Mouse (Mus musculus) forebrain, embryonic 11.5 days (tissue): ENCODE measurements around the gene Vezf1. TPM values are rescaled to one million over a fixed set of nuclear protein-coding genes. Genes with fewer than 3 reads are reported as not detected.

Source experiments
- ATAC-seq: fragments of 200-750 bp; cut with Nextera tagmentation; replicated peaks from 2 replicates; pipeline ENCODE4 v1.8.0; 2017; ENCODE audit warnings: moderate TSS enrichment; ENCODE audit not compliant: low FRiP score
- DNase-seq: peaks from one replicate; pipeline ENCODE4 v3.0.0-alpha.2; 2017; ENCODE audit warnings: low spot score
- H3K27ac ChIP-seq: fragments of 300-500 bp; sonication (generic); 2 replicates; pipeline ENCODE4 v1.5.1; 2014; ENCODE audit warnings: low read depth, low read length
- H3K27me3 ChIP-seq: fragments of 300-500 bp; sonication (generic); 2 replicates; pipeline ENCODE4 v1.6.1; 2014; ENCODE audit warnings: mild to moderate bottlenecking, low read length, mixed read lengths; ENCODE audit not compliant: control insufficient read depth, insufficient read depth
- H3K36me3 ChIP-seq: fragments of 300-500 bp; sonication (generic); 2 replicates; pipeline ENCODE4 v1.6.1; 2014; ENCODE audit warnings: mild to moderate bottlenecking, low read length, moderate library complexity, mixed read lengths; ENCODE audit not compliant: control insufficient read depth, insufficient read depth
- H3K4me1 ChIP-seq: fragments of 300-500 bp; sonication (generic); replicated peaks from 2 replicates; pipeline ENCODE4 v1.6.1; 2014; ENCODE audit warnings: low read length, mixed read lengths; ENCODE audit not compliant: control insufficient read depth, insufficient read depth
- H3K4me2 ChIP-seq: fragments of 300-500 bp; sonication (generic); 2 replicates; pipeline ENCODE4 v1.6.1; 2014; ENCODE audit warnings: low read depth, mild to moderate bottlenecking, low read length, moderate library complexity, mixed read lengths; ENCODE audit not compliant: severe bottlenecking
- H3K4me3 ChIP-seq: fragments of 300-500 bp; sonication (generic); 2 replicates; pipeline ENCODE4 v1.5.1; 2014; ENCODE audit warnings: low read depth, low read length
- H3K9ac ChIP-seq: fragments of 300-500 bp; sonication (generic); 2 replicates; pipeline ENCODE4 v1.6.1; 2014; ENCODE audit warnings: low read length
- H3K9me3 ChIP-seq: fragments of 300-500 bp; sonication (generic); 2 replicates; pipeline ENCODE4 v1.6.1; 2016; ENCODE audit warnings: low read length, mixed read lengths; ENCODE audit not compliant: control insufficient read depth
- WGBS: fragments of 180-500 bp; shearing (Covaris S2); extraction: QIAGEN DNeasy Blood & Tissue Kit; methylation state at CpG from one replicate; pipeline ENCODE4 v1.1.7; 2014; 5-methylcytosine and 5-hydroxymethylcytosine counted together
- polyA plus RNA-seq: library from polyadenylated mRNA; unstranded; fragments of >200 nt; fragmentation: Nextera tagmentation; extraction: Ambion mirVana; gene quantifications from 2 replicates; pipeline ENCODE4 v1.2.1, GENCODE M21; 2014

Gene Vezf1
- polyA plus RNA-seq, 1 experiment from 2014 or later, result 84.8 TPM

DNA sequence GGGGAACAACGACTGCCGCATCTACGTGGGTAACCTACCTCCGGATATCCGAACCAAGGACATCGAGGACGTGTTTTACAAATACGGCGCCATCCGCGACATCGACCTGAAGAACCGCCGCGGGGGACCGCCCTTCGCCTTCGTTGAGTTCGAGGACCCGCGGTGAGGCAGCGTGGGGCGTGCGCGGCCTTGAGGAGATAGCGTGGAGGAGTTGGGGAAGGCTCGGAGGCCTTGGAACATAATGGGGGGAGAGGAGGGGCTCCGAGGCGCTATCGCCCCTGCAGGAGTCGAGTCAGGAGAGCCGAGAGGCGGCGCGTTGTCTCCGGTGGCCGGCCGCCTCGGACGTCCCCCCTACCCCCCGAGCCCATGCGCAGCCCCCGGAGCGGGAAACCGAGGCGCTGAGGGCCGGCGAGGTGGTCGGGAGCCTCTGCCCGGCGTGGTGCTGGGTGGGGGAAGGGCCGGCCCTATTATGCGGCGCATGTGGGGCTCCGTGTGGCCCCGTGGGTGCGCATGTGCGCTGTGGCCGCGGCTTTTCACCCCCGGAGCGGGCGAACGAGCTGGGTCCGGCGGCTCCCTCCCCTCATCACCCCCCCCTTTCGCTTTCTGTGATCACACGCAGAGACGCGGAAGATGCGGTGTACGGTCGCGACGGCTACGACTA, 20.1 kb upstream of the Vezf1 start:
- Histone ChIP-seq H3K4me1 (0 out of 2 replicates have a peak, but pooled peaks cover 5% of the 10 kb centered on the region), H3K27me3 (no peaks in the 10 kb centered on the region), H3K36me3 (peaks cover 8% of the 10 kb centered on the region; the same call in 1 of the 2 replicates), H3K9ac (peak overlapping the region; percentile 100), H3K27ac (peak overlapping the region; percentile 99), H3K4me3 (peak overlapping the region; percentile 85), H3K9me3 (no peaks in the 10 kb centered on the region; the same call in 1 of the 2 replicates), H3K4me2 (peak overlapping the region; percentile 83)
- ATAC-seq (peak; percentile 80), DNase-seq (peak; percentile 88)
- under 1% methylated on average over 71 of the region's 76 CpGs for WGBS

DNA sequence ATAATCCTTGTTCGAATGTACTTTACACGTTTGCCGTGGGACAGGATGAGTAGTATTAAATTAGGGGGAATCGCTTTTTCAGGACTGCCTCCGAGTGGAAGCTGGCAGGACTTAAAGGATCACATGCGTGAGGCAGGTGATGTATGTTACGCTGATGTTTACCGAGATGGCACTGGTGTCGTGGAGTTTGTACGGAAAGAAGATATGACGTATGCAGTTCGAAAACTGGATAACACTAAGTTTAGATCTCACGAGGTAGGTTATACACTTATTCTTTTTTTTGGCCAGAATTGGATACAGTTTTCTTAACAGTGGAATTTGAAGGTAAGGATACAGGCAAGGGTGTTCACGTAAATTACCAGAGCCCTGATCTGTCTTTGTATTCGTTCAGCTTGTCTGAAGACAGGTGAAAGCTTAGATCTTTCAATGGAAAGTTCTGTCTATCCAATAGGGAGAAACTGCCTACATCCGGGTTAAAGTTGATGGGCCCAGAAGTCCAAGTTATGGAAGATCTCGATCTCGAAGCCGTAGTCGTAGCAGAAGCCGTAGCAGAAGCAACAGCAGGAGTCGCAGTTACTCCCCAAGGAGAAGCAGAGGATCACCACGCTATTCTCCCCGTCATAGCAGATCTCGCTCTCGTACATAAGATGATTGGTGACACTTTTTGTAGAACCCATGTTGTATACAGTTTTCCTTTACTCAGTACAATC, 19.0 kb upstream of the Vezf1 start:
- ATAC-seq (no peak), DNase-seq (no peak)
- Histone ChIP-seq H3K4me3 (peak overlapping the region; percentile 85), H3K4me2 (peak overlapping the region; percentile 83), H3K9me3 (no peaks in the 10 kb centered on the region), H3K4me1 (0 out of 2 replicates have a peak, but pooled peaks cover 5% of the 10 kb centered on the region), H3K9ac (peak overlapping the region; percentile 100), H3K27ac (no peak overlapping the region), H3K27me3 (no peaks in the 10 kb centered on the region), H3K36me3 (peaks cover 8% of the 10 kb centered on the region; the same call in 1 of the 2 replicates)
- 36% methylated on average over 26 of the region's 26 CpGs for WGBS

DNA sequence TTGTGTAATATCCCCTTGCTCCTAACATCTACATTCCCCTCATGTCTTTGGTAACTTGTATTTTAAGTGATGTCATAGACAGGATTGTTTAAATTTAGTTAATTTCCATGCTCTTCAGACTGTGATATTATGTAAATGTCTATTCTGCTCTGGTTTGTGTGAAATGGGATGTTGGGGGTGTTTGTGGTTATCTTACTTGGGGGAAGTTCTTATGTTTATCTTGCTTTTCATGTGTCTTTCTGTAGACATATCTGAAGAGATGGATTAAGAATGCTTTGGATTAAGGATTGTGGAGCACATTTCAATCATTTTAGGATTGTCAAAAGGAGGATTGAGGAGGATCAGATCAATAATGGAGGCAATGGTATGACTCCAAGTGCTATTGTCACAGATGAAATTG, 18.3 kb upstream of the Vezf1 start:
- H3K4me1 ChIP-seq, result 0 out of 2 replicates have a peak, but pooled peaks cover 5% of the 10 kb centered on the region
- ATAC-seq, result no peak
- H3K9me3 ChIP-seq, result no peaks in the 10 kb centered on the region
- peak overlapping the region; percentile 83 for H3K4me2 ChIP-seq
- no peaks in the 10 kb centered on the region for H3K27me3 ChIP-seq
- no peak overlapping the region; the same call in 1 of the 2 replicates for H3K9ac ChIP-seq
- no peak overlapping the region for H3K27ac ChIP-seq
- peak overlapping the region; percentile 85 for H3K4me3 ChIP-seq
- H3K36me3 ChIP-seq, result peaks cover 8% of the 10 kb centered on the region; the same call in 1 of the 2 replicates
- no peak for DNase-seq

DNA sequence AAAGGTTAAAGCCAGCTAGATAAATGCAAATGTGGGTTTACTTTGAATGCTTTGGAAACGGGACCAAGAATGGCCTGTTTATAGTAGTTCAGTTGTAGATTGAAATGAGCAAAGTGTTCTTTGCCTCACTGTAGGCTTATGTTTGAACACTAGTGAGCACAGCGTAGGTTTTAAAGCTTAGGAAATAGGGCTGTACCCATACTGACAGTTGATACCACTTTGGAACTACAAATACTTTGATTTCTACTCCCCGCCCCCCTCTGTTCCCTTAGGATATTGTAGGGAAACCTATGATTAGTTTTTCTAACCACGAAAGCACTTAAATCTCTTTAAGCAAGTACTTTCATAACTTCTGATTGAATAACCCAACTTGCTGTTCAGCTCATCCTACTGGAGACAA, 15.4 kb upstream of the Vezf1 start:
- H3K4me2 ChIP-seq, result no peak overlapping the region
- no peak for ATAC-seq

DNA sequence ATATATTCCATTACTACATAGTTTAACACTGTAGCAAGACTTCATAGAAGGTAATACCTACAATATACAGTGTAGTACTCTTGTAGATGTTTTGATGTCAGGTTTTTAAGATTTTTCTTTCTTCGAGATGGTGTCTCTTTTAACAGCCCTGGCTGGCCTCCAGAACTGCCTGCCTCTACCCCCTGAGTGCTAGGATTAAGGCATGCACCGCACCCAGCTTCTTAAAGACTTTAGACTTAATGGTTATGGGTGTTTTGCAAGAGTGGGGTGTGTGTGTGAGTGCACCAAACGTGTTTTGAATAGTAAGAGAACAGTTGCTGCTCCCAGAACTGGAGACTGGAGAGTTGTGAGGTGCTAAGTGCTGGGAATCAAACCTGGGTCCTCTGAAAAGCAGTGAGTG, 14.3 kb upstream of the Vezf1 start:
- WGBS, result 68% methylated on average over 3 of the region's 3 CpGs
- H3K4me1 ChIP-seq, result 0 out of 2 replicates have a peak, but pooled peaks cover 3% of the 10 kb centered on the region
- no peak for ATAC-seq
- H3K9ac ChIP-seq, result no peak overlapping the region
- no peak overlapping the region for H3K4me2 ChIP-seq
- H3K27me3 ChIP-seq, result no peaks in the 10 kb centered on the region
- peaks cover 8% of the 10 kb centered on the region; the same call in 1 of the 2 replicates for H3K36me3 ChIP-seq
- H3K9me3 ChIP-seq, result no peaks in the 10 kb centered on the region
- no peak overlapping the region for H3K4me3 ChIP-seq
- H3K27ac ChIP-seq, result no peak overlapping the region
- no peak for DNase-seq

More for the DNA sequence above, 15.4 kb upstream of the Vezf1 start:
- H3K9ac ChIP-seq, result no peak overlapping the region
- H3K4me1 ChIP-seq, result 0 out of 2 replicates have a peak, but pooled peaks cover 3% of the 10 kb centered on the region
- no peaks in the 10 kb centered on the region for H3K27me3 ChIP-seq
- peaks cover 8% of the 10 kb centered on the region; the same call in 1 of the 2 replicates for H3K36me3 ChIP-seq
- no peak overlapping the region for H3K4me3 ChIP-seq
- 83% methylated on average over 4 of the region's 4 CpGs for WGBS
- H3K9me3 ChIP-seq, result no peaks in the 10 kb centered on the region
- H3K27ac ChIP-seq, result no peak overlapping the region
- DNase-seq, result no peak

DNA sequence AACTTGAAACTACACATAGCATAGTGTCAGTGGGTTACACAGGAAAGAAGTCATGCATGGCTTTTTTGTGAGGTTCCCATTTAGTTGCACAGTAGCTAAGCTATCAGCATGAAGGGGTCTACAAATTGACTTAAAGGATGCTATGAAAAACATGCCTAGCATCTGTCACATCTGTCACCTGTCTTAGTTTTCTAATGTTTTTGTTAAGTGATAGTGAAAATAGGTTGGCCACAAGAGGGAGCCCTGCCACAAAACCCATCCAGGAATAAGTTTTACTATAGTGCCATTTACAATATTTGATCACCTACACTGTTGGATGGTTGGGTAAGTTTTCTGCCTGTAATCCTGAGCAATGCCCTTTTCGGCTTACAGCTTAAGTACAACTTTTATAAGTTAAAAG, 13.5 kb upstream of the Vezf1 start:
- DNase-seq, result peak; percentile 67
- no peak overlapping the region for H3K4me2 ChIP-seq
- H3K9ac ChIP-seq, result no peak overlapping the region
- peaks cover 5% of the 10 kb centered on the region; the same call in 1 of the 2 replicates for H3K36me3 ChIP-seq
- no peak overlapping the region for H3K27ac ChIP-seq
- no peak overlapping the region for H3K4me3 ChIP-seq
- no peak for ATAC-seq
- 81% methylated on average over 1 of the region's 1 CpGs for WGBS
- no peaks in the 10 kb centered on the region for H3K9me3 ChIP-seq
- 0 out of 2 replicates have a peak, but pooled peaks cover 1% of the 10 kb centered on the region for H3K4me1 ChIP-seq
- H3K27me3 ChIP-seq, result no peaks in the 10 kb centered on the region

DNA sequence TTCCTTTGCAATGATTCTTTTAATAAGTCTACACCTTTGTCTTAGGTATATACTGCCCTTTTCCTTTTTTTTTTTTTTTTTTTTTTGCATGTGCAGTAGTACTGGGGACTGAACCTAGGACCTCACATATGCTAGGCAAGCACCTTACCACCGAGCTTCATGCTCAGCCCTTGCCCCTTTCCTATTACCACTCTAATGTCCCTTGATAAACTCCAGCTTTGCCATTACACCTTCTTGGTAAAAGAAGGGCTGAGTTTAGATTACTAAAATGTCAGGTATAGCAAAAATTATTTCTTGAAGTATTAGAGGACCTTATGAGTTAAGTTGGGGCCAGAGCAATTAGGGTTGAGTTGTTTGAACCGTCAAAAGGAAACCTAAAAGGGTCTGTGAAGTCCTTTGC, 12.3 kb upstream of the Vezf1 start:
- Histone ChIP-seq H3K36me3 (no peaks in the 10 kb centered on the region; the same call in 1 of the 2 replicates), H3K4me2 (no peak overlapping the region), H3K9me3 (no peaks in the 10 kb centered on the region), H3K27ac (no peak overlapping the region), H3K4me1 (no peaks in the 10 kb centered on the region), H3K9ac (no peak overlapping the region), H3K27me3 (no peaks in the 10 kb centered on the region), H3K4me3 (no peak overlapping the region)
- DNase-seq (no peak), ATAC-seq (no peak)
- 89% methylated on average over 2 of the region's 2 CpGs for WGBS

DNA sequence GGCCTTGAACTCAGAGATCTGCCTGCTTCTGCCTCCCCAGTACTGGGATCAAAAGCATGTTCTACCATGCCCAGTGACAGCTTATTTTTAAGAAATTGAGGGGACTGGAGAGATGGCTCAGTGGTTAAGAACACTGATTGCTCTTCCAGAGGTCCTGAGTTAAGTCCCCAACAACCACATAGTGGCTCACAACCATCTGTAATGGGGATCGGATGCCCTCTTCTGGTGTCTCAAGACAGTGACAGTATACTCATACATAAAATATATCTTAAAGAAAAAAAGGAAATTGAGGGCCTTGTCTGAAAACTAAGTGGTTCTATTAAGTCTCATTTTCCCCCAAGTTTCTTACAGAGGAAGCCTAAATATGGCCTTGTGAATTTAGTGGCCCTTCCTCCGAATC, 10.3 kb upstream of the Vezf1 start:
- DNase-seq, result no peak
- Histone ChIP-seq H3K4me3 (no peak overlapping the region), H3K27me3 (no peaks in the 10 kb centered on the region), H3K9me3 (no peaks in the 10 kb centered on the region), H3K4me1 (no peaks in the 10 kb centered on the region), H3K9ac (no peak overlapping the region), H3K27ac (no peak overlapping the region), H3K4me2 (no peak overlapping the region), H3K36me3 (no peaks in the 10 kb centered on the region; the same call in 1 of the 2 replicates)
- 75% methylated on average over 2 of the region's 2 CpGs for WGBS
- no peak for ATAC-seq
